Mouse (Mus musculus): ENCODE measurements at regions not wholly inside any gene's neighbourhood (a gene's known extent, or its start where the extent isn't known, plus 50 kb on each side); places are given as distances from the start of the nearest gene placed in this dataset.

DNA sequence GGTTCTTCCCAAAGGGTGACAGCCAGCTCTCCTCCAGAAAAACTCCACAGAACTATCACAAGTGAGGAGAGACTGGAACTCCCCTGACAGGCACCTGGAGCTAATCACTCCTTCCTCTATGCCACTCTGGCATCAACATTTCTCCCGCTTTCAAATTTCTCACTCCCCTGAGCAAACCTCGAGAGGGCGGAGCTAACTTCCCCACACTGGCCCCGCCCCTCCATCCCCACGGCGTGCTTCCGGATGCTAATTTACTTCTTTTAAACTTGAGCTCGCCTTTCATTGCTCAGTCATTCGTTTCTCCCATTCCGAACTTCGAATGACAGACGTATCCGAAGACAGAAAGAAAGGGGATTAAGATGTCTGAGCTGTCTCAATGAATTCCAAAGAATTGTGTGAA lies 87.8 kb upstream of the Ado start:
- TF ChIP-seq CTCF (IDR thresholded peaks at IDR 0.05; ENCODE audit: low read depth) (no peak), EP300 (IDR thresholded peaks at IDR 0.05; ENCODE audit: low read depth) (no peak)

Measured in liver, embryonic 14.5 days (tissue).